Comparison of ENCODE assay signal across 8 mouse cellular contexts in genomic region chr9:108516380-108517251, GRCm38 (mm10). TPM values are rescaled to one million over a fixed set of nuclear protein-coding genes. Genes with fewer than 3 reads are reported as not detected.
DNase-seq lines count a peak whose midpoint lies in the region; ATAC-seq lines count a peak whose summit lies in the region.

Qrich1 (plus strand) TSS chr9:108516806.

- peak within 1 kb of the TSS; percentile 99 for H3K27ac ChIP-seq in hindbrain, embryonic 15.5 days (replicated peaks)

- H3K4me1 ChIP-seq in hindbrain, embryonic 15.5 days (replicated peaks), result peaks cover 27% of the 10 kb centered on the region

- H3K36me3 ChIP-seq in hindbrain, embryonic 15.5 days, result peaks cover 39% of the 10 kb centered on the region

- no peaks in the 10 kb centered on the region for H3K27me3 ChIP-seq in hindbrain, embryonic 15.5 days

- peak within 1 kb of the TSS; percentile 94 for H3K4me3 ChIP-seq in hindbrain, embryonic 15.5 days

- DNase-seq in T-cell, adult 2 months (ENCODE audit: low spot score), result peak; percentile 92
- DNase-seq in cerebellum, postnatal 36 days, result peak; percentile 93 to 94
- peak; percentile 95 to 96 for DNase-seq in frontal cortex, postnatal 36 days (ENCODE audit: low spot score in 2 of 2)
- peak; percentile 93 for DNase-seq in left cerebral cortex, adult 11 months (ENCODE audit: low spot score)
- DNase-seq in lung, postnatal 4 days, result peak; percentile 95 to 97
- peak; percentile 96 for DNase-seq in retina, postnatal 7 days (ENCODE audit: low read depth, low spot score)
- DNase-seq in urinary bladder, adult 2 months (ENCODE audit: low spot score), result peak; percentile 92

- H3K9ac ChIP-seq in hindbrain, embryonic 15.5 days, result peak within 1 kb of the TSS; percentile 94

- WGBS in hindbrain, embryonic 15.5 days, result 1% methylated on average over 49 of the region's 55 CpGs

- ATAC-seq in hindbrain, embryonic 15.5 days (ENCODE audit: low FRiP score, low read depth), result peak; percentile 96

- H3K9me3 ChIP-seq in hindbrain, embryonic 15.5 days, result no peaks in the 10 kb centered on the region

- H3K4me2 ChIP-seq in hindbrain, embryonic 15.5 days, result peak within 1 kb of the TSS; percentile 77

RNA-seq across cellular contexts. Expression of gene Qrich1, which starts in this region (rescaled TPM):
- 118 and 127 TPM in 2 replicates for polyA plus RNA-seq in hindbrain, embryonic 15.5 days (2015; fragmentation: Nextera tagmentation; extraction: Ambion mirVana)
- polyA plus RNA-seq in urinary bladder, adult 2 months (2012; rRNA removed), result 81.8 and 89.8 TPM in 2 replicates

Comparison
In these comparisons a context has a peak if more than half of its experiments do, and no peak if none do; other contexts are left out.
1. Peak in every context shown above with its lines: DNase-seq, ATAC-seq, H3K4me3 ChIP-seq and H3K27ac ChIP-seq.